Mouse (Mus musculus): ENCODE results near the gene Phrf1. TPM values are rescaled to one million over a fixed set of nuclear protein-coding genes. Genes with fewer than 3 reads are reported as not detected.

The Phrf1 gene
- polyA plus RNA-seq, 1 experiment from 2014 or later: 85.4 TPM

- TF ChIP-seq CTCF (IDR thresholded peaks at IDR 0.05; ENCODE audit: low read depth): no peak
- ATAC-seq (ENCODE audit: insufficient read depth) (no peak), DNase-seq (no peak)
- WGBS: 89% methylated on average over 4 of the region's 4 CpGs
- H3K9me3 ChIP-seq (ENCODE audit: low read depth, low read length): no peaks in the 10 kb centered on the region
- H3K4me3 ChIP-seq (ENCODE audit: low read depth, low read length): no peak overlapping the region
- no peaks in the 10 kb centered on the region for H3K4me1 ChIP-seq (ENCODE audit: insufficient read depth)
- H3K27me3 ChIP-seq (ENCODE audit: insufficient read depth, low read length): no peaks in the 10 kb centered on the region
- H3K4me2 ChIP-seq: no peak overlapping the region
- H3K9ac ChIP-seq: no peak overlapping the region
- no peaks in the 10 kb centered on the region for H3K36me3 ChIP-seq (ENCODE audit: insufficient read depth)
- no peak overlapping the region for H3K27ac ChIP-seq (ENCODE audit: low read depth)
Measured at GRCm38 (mm10) chr7:141198121-141198520, 30.5 kb upstream of the Phrf1 start.

- 72% methylated on average over 3 of the region's 3 CpGs for WGBS
- Histone ChIP-seq H3K27ac (ENCODE audit: low read depth) (no peak overlapping the region), H3K27me3 (ENCODE audit: insufficient read depth, low read length) (no peaks in the 10 kb centered on the region), H3K36me3 (ENCODE audit: insufficient read depth) (no peaks in the 10 kb centered on the region), H3K9me3 (ENCODE audit: low read depth, low read length) (no peaks in the 10 kb centered on the region), H3K9ac (no peak overlapping the region), H3K4me1 (ENCODE audit: insufficient read depth) (no peaks in the 10 kb centered on the region), H3K4me2 (no peak overlapping the region), H3K4me3 (ENCODE audit: low read depth, low read length) (no peak overlapping the region)
- DNase-seq (no peak), ATAC-seq (ENCODE audit: insufficient read depth) (no peak)
- no peak for TF ChIP-seq CTCF (IDR thresholded peaks at IDR 0.05; ENCODE audit: low read depth)
Measured at GRCm38 (mm10) chr7:141204546-141204945, 24.0 kb upstream of the Phrf1 start.

- no peak overlapping the region for H3K4me2 ChIP-seq
- no peaks in the 10 kb centered on the region for H3K27me3 ChIP-seq (ENCODE audit: insufficient read depth, low read length)
- H3K36me3 ChIP-seq (ENCODE audit: insufficient read depth): no peaks in the 10 kb centered on the region
- ATAC-seq (ENCODE audit: insufficient read depth) (no peak), DNase-seq (no peak)
- H3K9ac ChIP-seq: no peak overlapping the region
- no peaks in the 10 kb centered on the region for H3K9me3 ChIP-seq (ENCODE audit: low read depth, low read length)
- no peak for TF ChIP-seq CTCF (IDR thresholded peaks at IDR 0.05; ENCODE audit: low read depth)
- H3K4me3 ChIP-seq (ENCODE audit: low read depth, low read length): no peak overlapping the region
- H3K4me1 ChIP-seq (ENCODE audit: insufficient read depth): no peaks in the 10 kb centered on the region
- 88% methylated on average over 5 of the region's 5 CpGs for WGBS
- H3K27ac ChIP-seq (ENCODE audit: low read depth): no peak overlapping the region
Measured at GRCm38 (mm10) chr7:141205504-141205903, 23.1 kb upstream of the Phrf1 start.

GRCm38 (mm10) chr7:141206182-141206937 lies 22.2 kb upstream of the Phrf1 start:
- ATAC-seq (ENCODE audit: insufficient read depth) (no peak), DNase-seq (no peak)
- Histone ChIP-seq H3K4me3 (ENCODE audit: low read depth, low read length) (no peak overlapping the region), H3K4me2 (no peak overlapping the region), H3K27ac (ENCODE audit: low read depth) (no peak overlapping the region), H3K27me3 (ENCODE audit: insufficient read depth, low read length) (no peaks in the 10 kb centered on the region), H3K9ac (no peak overlapping the region), H3K4me1 (ENCODE audit: insufficient read depth) (no peaks in the 10 kb centered on the region), H3K36me3 (ENCODE audit: insufficient read depth) (no peaks in the 10 kb centered on the region), H3K9me3 (ENCODE audit: low read depth, low read length) (no peaks in the 10 kb centered on the region)
- TF ChIP-seq CTCF (IDR thresholded peaks at IDR 0.05; ENCODE audit: low read depth): no peak
- WGBS: 89% methylated on average over 18 of the region's 18 CpGs

- no peak; the same call in 1 of the 2 replicates for ATAC-seq (ENCODE audit: insufficient read depth)
- WGBS: 79% methylated on average over 3 of the region's 3 CpGs
- H3K4me1 ChIP-seq (ENCODE audit: insufficient read depth): no peaks in the 10 kb centered on the region; the same call in 1 of the 2 replicates
- TF ChIP-seq CTCF (IDR thresholded peaks at IDR 0.05; ENCODE audit: low read depth): no peak
- no peak for DNase-seq
- no peak overlapping the region for H3K27ac ChIP-seq (ENCODE audit: low read depth)
- no peaks in the 10 kb centered on the region for H3K36me3 ChIP-seq (ENCODE audit: insufficient read depth)
- no peak overlapping the region for H3K4me3 ChIP-seq (ENCODE audit: low read depth, low read length)
- no peaks in the 10 kb centered on the region for H3K9me3 ChIP-seq (ENCODE audit: low read depth, low read length)
- H3K9ac ChIP-seq: no peak overlapping the region
- H3K27me3 ChIP-seq (ENCODE audit: insufficient read depth, low read length): no peaks in the 10 kb centered on the region
- no peak overlapping the region for H3K4me2 ChIP-seq
Measured at GRCm38 (mm10) chr7:141209526-141209925, 19.1 kb upstream of the Phrf1 start.

- no peak for TF ChIP-seq CTCF (IDR thresholded peaks at IDR 0.05; ENCODE audit: low read depth)
- WGBS: 52% methylated on average over 12 of the region's 12 CpGs
- H3K27me3 ChIP-seq (ENCODE audit: insufficient read depth, low read length): no peaks in the 10 kb centered on the region
Measured at GRCm38 (mm10) chr7:141210137-141210536, 18.4 kb upstream of the Phrf1 start.

GRCm38 (mm10) chr7:141210606-141211131 lies 17.9 kb upstream of the Phrf1 start:
- ATAC-seq (ENCODE audit: insufficient read depth): no peak
- no peak for TF ChIP-seq CTCF (IDR thresholded peaks at IDR 0.05; ENCODE audit: low read depth)
- Histone ChIP-seq H3K9ac (no peak overlapping the region), H3K4me1 (ENCODE audit: insufficient read depth) (peaks cover 6% of the 10 kb centered on the region; the same call in 1 of the 2 replicates), H3K9me3 (ENCODE audit: low read depth, low read length) (no peaks in the 10 kb centered on the region), H3K36me3 (ENCODE audit: insufficient read depth) (no peaks in the 10 kb centered on the region), H3K27me3 (ENCODE audit: insufficient read depth, low read length) (no peaks in the 10 kb centered on the region), H3K4me2 (no peak overlapping the region), H3K27ac (ENCODE audit: low read depth) (no peak overlapping the region), H3K4me3 (ENCODE audit: low read depth, low read length) (no peak overlapping the region)
- WGBS: 81% methylated on average over 14 of the region's 14 CpGs
- DNase-seq: no peak

More at GRCm38 (mm10) chr7:141210137-141210536, 18.4 kb upstream of the Phrf1 start:
- H3K36me3 ChIP-seq (ENCODE audit: insufficient read depth): no peaks in the 10 kb centered on the region
- H3K4me1 ChIP-seq (ENCODE audit: insufficient read depth): peaks cover 5% of the 10 kb centered on the region; the same call in 1 of the 2 replicates
- no peaks in the 10 kb centered on the region for H3K9me3 ChIP-seq (ENCODE audit: low read depth, low read length)
- no peak overlapping the region for H3K9ac ChIP-seq
- no peak overlapping the region for H3K4me3 ChIP-seq (ENCODE audit: low read depth, low read length)
- no peak overlapping the region for H3K4me2 ChIP-seq
- no peak for ATAC-seq (ENCODE audit: insufficient read depth)
- no peak overlapping the region for H3K27ac ChIP-seq (ENCODE audit: low read depth)
- no peak for DNase-seq

Data from lung, embryonic 14.5 days (tissue).